In genomic region chr1:178762125-178762741, GRCm38 (mm10) we compare ENCODE assay signal across 24 mouse cellular contexts.
"Had no signal": no experiment of that assay in that cellular context is flagged by ENCODE, and none has a peak within 500 bp of the region (broad histone marks: within the 10 kb centered on the region; RNA-seq: fewer than 3 reads in every experiment).

No protein-coding gene starts in this region.

- ATAC-seq: hindbrain, embryonic 16.5 days; inflammation-experienced regulatory T-cells, adult 6 months; intestine, embryonic 15.5 days; intestine, postnatal 0 days had no signal

- H3K27ac ChIP-seq: heart, embryonic 10.5 days; heart, embryonic 13.5 days; heart, embryonic 15.5 days; hindbrain, embryonic 12.5 days; hindbrain, embryonic 14.5 days; intestine, embryonic 15.5 days; kidney, postnatal 0 days; limb, embryonic 13.5 days; limb, embryonic 15.5 days had no signal

- H3K4me2 ChIP-seq: heart, embryonic 13.5 days; heart, embryonic 15.5 days; hindbrain, embryonic 12.5 days; hindbrain, embryonic 14.5 days; intestine, embryonic 15.5 days; limb, embryonic 13.5 days; limb, embryonic 15.5 days had no signal

- H3K27me3 ChIP-seq: heart, embryonic 13.5 days; heart, embryonic 15.5 days; hindbrain, embryonic 12.5 days; intestine, embryonic 15.5 days; limb, embryonic 13.5 days; limb, embryonic 15.5 days had no signal

- H3K9me3 ChIP-seq: heart, embryonic 10.5 days; heart, embryonic 13.5 days; heart, embryonic 15.5 days; hindbrain, embryonic 12.5 days; intestine, embryonic 15.5 days; limb, embryonic 13.5 days; limb, embryonic 15.5 days had no signal

- H3K36me3 ChIP-seq: heart, embryonic 10.5 days; heart, embryonic 13.5 days; heart, embryonic 15.5 days; hindbrain, embryonic 12.5 days; intestine, embryonic 15.5 days; limb, embryonic 13.5 days; limb, embryonic 15.5 days had no signal

- H3K4me1 ChIP-seq: hindbrain, embryonic 12.5 days; intestine, embryonic 15.5 days had no signal

- H3K4me3 ChIP-seq: heart, embryonic 10.5 days; heart, embryonic 13.5 days; heart, embryonic 15.5 days; hindbrain, embryonic 12.5 days; intestine, embryonic 15.5 days; limb, embryonic 13.5 days; limb, embryonic 15.5 days had no signal

- H3K9ac ChIP-seq: heart, embryonic 13.5 days; heart, embryonic 15.5 days; hindbrain, embryonic 12.5 days; hindbrain, embryonic 14.5 days; intestine, embryonic 15.5 days; limb, embryonic 13.5 days; limb, embryonic 15.5 days had no signal

- DNase-seq: gastrocnemius, postnatal 14 days; gastrocnemius, postnatal 36 days; heart, adult 18-20 months; heart, postnatal 14 days; heart, postnatal 36 days; kidney, adult 18-20 months; kidney, adult 8-10 months; kidney, postnatal 14 days; kidney, postnatal 36 days; layer of hippocampus, adult 9-11 months; layer of hippocampus, postnatal 36 days; left cerebral cortex, postnatal 4 days had no signal
